Mouse (Mus musculus): ENCODE measurements at regions not wholly inside any gene's neighbourhood (a gene's known extent, or its start where the extent isn't known, plus 50 kb on each side); places are given as distances from the start of the nearest gene placed in this dataset.
A peak's percentile ranks its signal among the peaks of the same experiment; 100 is the strongest.

- no peak for DNase-seq
Measured at GRCm38 (mm10) chr13:14898495-14898894, 268.5 kb downstream of the AW209491 start.

GRCm38 (mm10) chr13:14930137-14930785 lies 300.3 kb downstream of the AW209491 start:
- peak; percentile 94 for DNase-seq

DNA sequence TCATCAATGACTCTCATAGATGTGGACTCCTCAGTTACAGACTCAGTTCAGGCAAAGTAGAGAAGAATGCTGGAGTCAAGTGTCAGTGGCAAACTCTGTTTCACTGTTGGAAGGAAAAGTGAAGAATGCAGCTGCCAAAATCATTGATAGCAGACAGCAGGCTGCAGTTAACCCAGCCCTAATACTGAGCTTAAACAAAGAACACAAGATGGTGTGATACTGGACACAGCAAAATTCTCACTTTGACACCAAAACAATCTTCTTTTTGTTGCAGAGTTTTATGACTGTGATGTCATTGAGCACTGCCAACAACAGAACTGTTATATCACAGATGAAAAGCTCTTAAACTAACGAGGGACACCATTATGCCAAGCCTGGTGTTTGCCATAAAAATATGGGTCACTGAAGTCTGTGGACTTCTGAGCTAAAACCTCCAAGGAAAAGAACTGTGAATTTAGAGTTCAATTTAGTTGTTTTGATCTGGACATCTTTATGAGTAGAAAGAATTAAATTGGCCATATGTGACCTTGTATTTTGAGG lies 336.3 kb downstream of the AW209491 start:
- no peak for DNase-seq

GRCm38 (mm10) chr13:15002700-15003099 lies 372.7 kb downstream of the AW209491 start:
- no peak for DNase-seq

- DNase-seq, result peak; percentile 90
Measured at GRCm38 (mm10) chr13:15011638-15012037, 381.7 kb downstream of the AW209491 start.

- peak; percentile 97 for DNase-seq
Measured at GRCm38 (mm10) chr13:15018811-15019745, 389.1 kb downstream of the AW209491 start.

GRCm38 (mm10) chr13:15026601-15027000 lies 396.6 kb downstream of the AW209491 start:
- no peak for DNase-seq

DNA sequence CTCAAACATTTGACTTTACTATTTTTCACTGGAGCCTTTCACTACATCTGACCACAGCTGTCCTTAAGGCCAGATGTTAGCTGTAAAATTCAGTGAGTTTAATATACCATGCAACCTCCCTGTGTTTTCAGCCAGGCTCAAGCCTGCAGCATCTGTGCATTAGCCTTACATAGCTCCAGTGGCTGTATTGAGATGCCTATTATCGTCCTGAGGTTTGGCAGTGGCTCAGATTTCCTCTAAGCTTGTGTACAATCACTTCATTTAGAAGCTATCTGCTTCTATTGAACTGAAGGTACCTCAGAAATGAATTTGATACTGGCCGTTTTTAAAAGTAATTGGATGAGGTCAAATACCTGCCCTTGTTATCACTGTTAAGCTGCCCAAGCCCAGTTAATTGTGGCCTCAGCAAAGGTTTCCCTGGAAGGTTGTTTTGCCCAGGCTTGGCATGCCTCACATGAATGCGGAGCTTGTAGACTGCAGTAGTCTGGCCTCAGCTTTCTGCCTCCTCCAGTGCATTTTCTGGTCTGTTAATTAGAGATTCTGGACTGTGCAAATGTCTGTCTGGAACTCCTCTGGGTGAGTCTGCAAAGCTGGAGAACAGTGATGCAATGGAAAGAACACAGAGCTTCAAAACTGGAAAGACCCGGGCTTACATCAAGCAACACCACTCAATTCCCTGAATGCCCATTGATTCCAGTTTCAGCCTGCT lies 410.2 kb upstream of the Gli3 start:
- DNase-seq, result peak; percentile 87

DNA sequence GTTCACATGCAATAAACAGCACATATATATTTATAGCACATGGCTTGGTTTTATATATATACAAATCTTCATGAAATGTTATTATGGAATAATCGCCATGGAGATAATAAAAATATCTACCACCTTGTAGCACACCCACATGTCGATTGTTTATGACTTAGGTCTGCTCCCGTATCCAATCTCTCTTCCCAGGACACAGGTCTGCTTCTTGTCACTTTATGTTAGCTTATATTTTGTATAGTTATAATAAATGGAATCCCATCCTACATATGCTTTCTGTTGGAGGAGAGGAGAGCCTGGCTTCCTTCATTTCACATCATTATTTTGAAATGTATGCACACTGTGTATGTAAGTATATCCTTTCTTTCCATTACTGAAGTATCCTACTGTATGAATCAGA lies 408.3 kb upstream of the Gli3 start:
- DNase-seq, result no peak

DNA sequence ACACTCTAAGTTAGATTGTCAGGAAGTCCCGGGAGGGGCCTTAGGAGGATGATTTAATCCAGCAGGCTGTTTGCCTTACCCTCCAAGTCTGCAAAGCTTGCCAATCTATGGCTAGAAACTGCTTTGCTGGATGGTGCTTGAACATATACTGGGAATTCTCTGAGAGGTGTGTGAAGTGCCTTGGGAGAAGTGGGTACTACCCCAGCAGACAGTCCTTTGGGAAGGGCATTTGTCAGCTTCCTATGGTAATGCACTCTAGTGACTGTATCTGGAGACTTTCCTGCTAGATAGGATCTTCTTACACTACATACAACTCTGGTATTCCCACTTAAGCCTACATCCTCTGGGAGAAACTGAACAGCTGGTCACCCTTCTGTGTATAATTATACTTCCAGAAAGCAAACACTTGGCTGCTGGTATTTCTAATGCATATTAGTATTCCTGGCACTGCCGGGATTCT lies 384.4 kb upstream of the Gli3 start:
- no peak for DNase-seq

DNA sequence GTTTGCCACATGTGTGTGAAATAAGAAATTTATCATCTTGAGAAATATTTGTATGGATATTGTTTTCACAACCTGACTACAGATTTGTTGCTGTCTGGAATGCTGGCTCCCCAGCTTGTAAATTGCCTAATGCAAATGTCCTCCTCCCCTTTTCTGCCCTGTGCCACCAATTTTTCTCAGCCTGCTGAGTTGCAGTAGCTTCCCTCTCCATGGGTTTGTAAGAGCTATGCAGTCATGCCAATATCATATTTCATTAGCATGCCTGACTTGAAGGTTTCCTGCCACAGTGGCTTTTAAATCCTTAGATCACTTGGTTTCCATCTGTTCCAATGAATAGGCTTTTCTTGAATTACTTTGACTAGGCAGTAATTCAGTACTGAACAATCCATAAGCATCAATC lies 383.9 kb upstream of the Gli3 start:
- DNase-seq, result no peak

DNA sequence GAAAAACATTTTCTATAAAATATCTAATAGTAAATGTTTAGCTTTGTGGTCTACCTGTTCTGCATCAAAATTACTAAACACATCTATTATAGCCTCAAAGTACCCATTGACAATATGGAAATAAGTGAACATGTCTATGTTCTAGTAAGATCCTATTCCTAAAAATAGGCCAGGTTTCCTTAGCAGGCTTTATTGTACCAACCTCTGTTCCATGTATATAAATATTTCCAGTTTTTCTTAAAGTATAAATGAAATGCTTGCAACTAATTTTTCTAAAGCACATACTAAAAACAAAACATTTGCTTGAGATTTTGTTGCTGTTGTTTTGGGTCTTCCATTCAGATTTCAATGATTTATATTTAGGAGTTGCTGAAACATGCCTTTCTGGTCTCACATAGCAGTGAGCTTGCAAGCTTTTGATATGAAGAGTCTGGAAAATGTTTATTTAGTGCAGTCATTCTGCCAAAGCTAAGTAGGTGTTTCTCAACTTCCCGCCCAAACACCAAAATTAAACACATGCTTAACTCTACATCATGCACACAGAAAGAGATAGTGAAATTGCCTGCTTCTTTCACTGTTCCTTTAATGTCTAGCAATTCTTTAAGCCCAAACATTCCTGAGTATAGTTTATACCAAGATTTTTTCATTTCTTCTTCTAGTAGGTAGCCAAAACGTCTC lies 380.6 kb upstream of the Gli3 start:
- DNase-seq, result no peak

DNA sequence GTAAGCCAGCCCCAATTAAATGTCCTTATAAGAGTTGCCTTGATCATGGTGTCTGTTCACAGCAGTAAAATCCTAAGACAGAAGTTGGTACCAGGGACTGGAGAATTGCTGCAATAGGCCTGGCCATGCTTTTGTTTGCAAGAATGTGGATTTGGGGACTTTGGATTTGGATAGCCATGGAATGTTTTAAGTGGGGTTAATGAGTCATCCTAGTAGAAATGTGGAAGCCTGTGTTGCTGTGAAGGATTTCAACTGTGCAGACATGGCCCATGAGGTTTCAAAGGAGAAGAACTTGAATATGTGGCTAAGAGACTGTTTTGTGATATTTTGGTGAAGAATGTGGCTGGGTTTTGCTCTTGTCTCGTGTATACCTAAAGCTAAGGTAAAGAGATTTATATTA lies 368.2 kb upstream of the Gli3 start:
- no peak for DNase-seq

DNA sequence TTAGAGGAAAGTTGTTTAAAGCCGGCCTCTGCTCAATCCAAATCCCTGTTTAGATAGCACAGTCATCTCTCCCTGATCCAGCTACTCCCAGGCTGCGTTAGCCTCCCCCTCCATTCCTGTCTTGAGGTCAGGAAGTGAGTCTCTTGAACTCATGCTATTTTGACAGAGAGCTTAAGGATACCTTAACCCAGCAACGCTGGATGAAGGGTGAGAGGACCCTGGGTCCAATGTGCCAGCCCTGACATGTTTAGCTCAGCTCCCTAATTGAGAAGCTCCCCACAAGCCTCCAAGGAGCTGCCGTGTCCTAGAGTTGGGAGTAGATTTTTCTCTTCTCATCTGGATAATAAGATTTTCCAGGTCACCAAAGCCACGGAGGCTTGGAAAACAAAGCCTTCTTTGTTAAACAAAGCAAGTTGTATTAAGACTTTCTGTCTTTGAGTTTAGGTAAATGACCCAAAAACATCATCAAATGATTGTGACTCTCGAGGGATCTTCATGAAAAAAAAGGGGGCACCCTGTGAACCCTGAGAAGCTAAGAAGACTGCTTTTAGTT lies 355.2 kb upstream of the Gli3 start:
- no peak for DNase-seq

- no peak for DNase-seq
Measured at GRCm38 (mm10) chr13:15113383-15113782, 349.7 kb upstream of the Gli3 start.

DNA sequence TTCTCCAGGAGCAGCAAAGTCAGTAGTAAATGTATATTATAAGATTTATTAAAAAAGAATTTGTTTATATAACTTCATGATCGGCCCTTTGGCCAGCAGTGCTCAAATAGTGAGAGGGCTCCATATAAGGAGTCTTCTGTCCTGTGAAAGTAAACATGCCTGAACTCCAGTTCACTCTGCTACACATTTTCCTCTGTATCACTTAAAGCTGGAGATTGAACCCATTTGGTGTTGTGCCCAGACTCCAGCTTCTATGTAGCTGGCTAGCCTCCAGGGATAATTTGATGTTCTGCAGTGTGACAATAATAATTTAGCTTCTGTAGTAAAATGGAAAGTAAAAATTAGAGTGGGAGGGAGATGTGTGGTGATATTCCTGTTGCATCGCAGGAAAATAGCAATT lies 332.8 kb upstream of the Gli3 start:
- no peak for DNase-seq

DNA sequence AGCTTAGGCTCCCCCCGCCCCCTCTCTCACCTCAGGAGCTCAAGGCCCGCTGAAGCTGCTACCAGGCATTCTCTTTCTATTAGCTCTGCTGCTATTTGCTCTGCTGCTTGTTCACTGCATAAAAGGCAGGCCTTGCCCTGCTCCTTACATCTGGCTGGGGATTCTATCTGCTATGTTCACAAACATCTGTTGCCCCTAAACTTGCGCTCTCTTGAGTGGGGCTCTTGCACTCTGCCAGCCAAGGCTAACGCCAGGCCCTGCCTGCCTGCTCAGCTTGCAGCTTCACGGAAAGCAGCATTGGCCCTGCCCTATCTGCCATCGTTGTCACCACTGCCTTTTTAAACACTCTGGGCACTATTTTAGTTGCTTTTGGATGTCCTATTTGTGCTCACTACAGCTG lies 316.9 kb upstream of the Gli3 start:
- no peak for DNase-seq

GRCm38 (mm10) chr13:15180898-15181297 lies 282.1 kb upstream of the Gli3 start:
- DNase-seq, result no peak

- DNase-seq, result no peak
Measured at GRCm38 (mm10) chr13:15211635-15212352, 251.2 kb upstream of the Gli3 start.

- DNase-seq, result peak; percentile 90
Measured at GRCm38 (mm10) chr13:15212353-15212850, 250.6 kb upstream of the Gli3 start.

- no peak for DNase-seq
Measured at GRCm38 (mm10) chr13:15221322-15221721, 241.7 kb upstream of the Gli3 start.

Measured in heart, adult 11 months (tissue).